Mouse (Mus musculus): ENCODE measurements around the gene 2310079G19Rik. TPM values are rescaled to one million over a fixed set of nuclear protein-coding genes. Genes with fewer than 3 reads are reported as not detected.

2310079G19Rik gene
- total RNA-seq, 2 experiments from 2014 or later = not detected

Other genes with a start within 250 kb of the 2310079G19Rik start
- gene Cldn17, start 120.7 kb downstream of the 2310079G19Rik start, total RNA-seq (2021) = not detected
- gene Cldn8, start 64.5 kb downstream of the 2310079G19Rik start, total RNA-seq (2021) = not detected
- not detected for gene Krtap24-1, start 15.4 kb downstream of the 2310079G19Rik start, total RNA-seq (2021)
- not detected for gene Krtap26-1, start 20.1 kb upstream of the 2310079G19Rik start, total RNA-seq (2021)
- gene Krtap27-1, start 44.0 kb upstream of the 2310079G19Rik start, total RNA-seq (2021) = not detected
- not detected for gene 2310061N02Rik, start 80.3 kb upstream of the 2310079G19Rik start, total RNA-seq (2021)
- gene Krtap13-1, start 101.2 kb upstream of the 2310079G19Rik start, total RNA-seq (2021) = not detected
- not detected for gene Krtap13, start 124.0 kb upstream of the 2310079G19Rik start, total RNA-seq (2021)
- not detected for gene 2310034C09Rik, start 131.2 kb upstream of the 2310079G19Rik start, total RNA-seq (2021)
- not detected for gene 2310057N15Rik, start 146.5 kb upstream of the 2310079G19Rik start, total RNA-seq (2021)
- gene Gm5965, start 150.2 kb upstream of the 2310079G19Rik start, total RNA-seq (2021) = not detected
- not detected for gene Gm20741, start 184.6 kb upstream of the 2310079G19Rik start, total RNA-seq (2021)
- not detected for gene Krtap15, start 192.5 kb upstream of the 2310079G19Rik start, total RNA-seq (2021)
- gene Krtap14, start 198.5 kb upstream of the 2310079G19Rik start, total RNA-seq (2021) = not detected
- not detected for gene Krtap19-1, start 241.7 kb upstream of the 2310079G19Rik start, total RNA-seq (2021)
- gene Krtap19-2, start 246.6 kb upstream of the 2310079G19Rik start, total RNA-seq (2021) = not detected